Mouse (Mus musculus) 3134 (cell line): ENCODE measurements around the gene Zfp385c.
A peak's percentile ranks its signal among the peaks of the same experiment; 100 is the strongest.

ENCODE experiments used
- DNase-seq: peaks from one replicate; pipeline ENCODE4 v3.0.0-alpha.2; 2011; ENCODE audit warnings: low spot score; ENCODE audit not compliant: insufficient read length; ENCODE audit errors: extremely low read depth

The Zfp385c gene

GRCm38 (mm10) chr11:100692164-100692616 is at the start of gene Zfp385c:
Gene Zfp385c (minus strand): TSS chr11:100692455.
- no peak for DNase-seq

- DNase-seq, result no peak
Measured at GRCm38 (mm10) chr11:100741348-100741747, 49.1 kb upstream of the Zfp385c start.

- no peak for DNase-seq
Measured at GRCm38 (mm10) chr11:100738749-100739148, 46.5 kb upstream of the Zfp385c start.

GRCm38 (mm10) chr11:100738066-100738604 is 45.9 kb upstream of the Zfp385c start, which contains the start of gene Rab5c:
Gene Rab5c (minus strand): TSS chr11:100738215.
- peak; percentile 99 for DNase-seq

- no peak for DNase-seq
Measured at GRCm38 (mm10) chr11:100737105-100737733, 45.0 kb upstream of the Zfp385c start.

GRCm38 (mm10) chr11:100736746-100737080 is 44.5 kb upstream of the Zfp385c start:
- no peak for DNase-seq

- no peak for DNase-seq
Measured at GRCm38 (mm10) chr11:100735954-100736745, 43.9 kb upstream of the Zfp385c start.

GRCm38 (mm10) chr11:100735134-100735865 is 43.0 kb upstream of the Zfp385c start:
- no peak for DNase-seq

- DNase-seq, result no peak
Measured at GRCm38 (mm10) chr11:100730477-100731205, 38.4 kb upstream of the Zfp385c start.

- DNase-seq, result no peak
Measured at GRCm38 (mm10) chr11:100729976-100730375, 37.7 kb upstream of the Zfp385c start.

GRCm38 (mm10) chr11:100728601-100729000 is 36.3 kb upstream of the Zfp385c start:
- no peak for DNase-seq

- DNase-seq, result no peak
Measured at GRCm38 (mm10) chr11:100727201-100727600, 34.9 kb upstream of the Zfp385c start.

GRCm38 (mm10) chr11:100724919-100725512 is 32.8 kb upstream of the Zfp385c start:
- DNase-seq, result no peak

GRCm38 (mm10) chr11:100722493-100723028 is 30.3 kb upstream of the Zfp385c start:
- no peak for DNase-seq

GRCm38 (mm10) chr11:100721776-100722492 is 29.7 kb upstream of the Zfp385c start:
- DNase-seq, result no peak

- DNase-seq, result no peak
Measured at GRCm38 (mm10) chr11:100721254-100721653, 29.0 kb upstream of the Zfp385c start.

- DNase-seq, result no peak
Measured at GRCm38 (mm10) chr11:100720345-100720744, 28.1 kb upstream of the Zfp385c start.

GRCm38 (mm10) chr11:100719893-100720292 is 27.6 kb upstream of the Zfp385c start:
- no peak for DNase-seq

- DNase-seq, result no peak
Measured at GRCm38 (mm10) chr11:100719312-100719711, 27.1 kb upstream of the Zfp385c start.
